Mouse (Mus musculus): ENCODE measurements around the gene Emg1. TPM values are rescaled to one million over a fixed set of nuclear protein-coding genes. Genes with fewer than 3 reads are reported as not detected.
"Not testable (repeated sequence)": the region's sequence is repeated elsewhere in the genome, so short reads cannot be mapped to it uniquely, and the experiment has no call there.

Gene Emg1
- total and polyA plus RNA-seq, 3 experiments: 51.8 to 78.8 (median 71.4) TPM

DNA sequence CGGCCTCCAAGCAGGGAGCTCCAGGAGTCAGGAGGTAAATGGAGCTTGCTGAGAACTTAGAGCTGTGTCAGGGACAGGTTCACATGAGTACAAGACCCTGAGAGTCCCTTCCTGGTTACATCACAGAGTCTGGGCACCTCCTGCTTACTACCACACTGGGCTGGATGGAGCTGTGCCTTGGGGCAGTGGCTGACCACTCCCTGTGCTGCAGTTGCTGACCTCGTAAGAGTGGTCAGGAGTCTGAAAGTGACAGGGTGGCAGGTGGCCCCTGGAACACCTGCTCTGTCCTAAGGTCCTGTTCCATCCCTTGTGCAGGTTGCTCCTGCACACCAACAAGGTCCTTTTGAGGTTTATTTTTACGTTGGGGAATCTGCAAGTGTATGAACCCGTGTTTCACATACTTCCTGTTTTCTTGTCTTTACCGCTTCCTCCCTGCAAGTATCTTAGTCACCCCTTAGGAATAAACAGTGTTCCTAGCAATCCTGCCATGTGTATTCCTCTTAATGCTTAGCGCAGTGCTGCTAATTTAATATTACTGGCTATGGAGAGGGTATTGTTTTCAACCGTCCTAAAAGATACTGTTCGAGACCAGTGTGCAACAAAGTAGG is 23.7 kb downstream of the Emg1 start:
- DNase-seq: no peak
- no peak for TF ChIP-seq CTCF (IDR thresholded peaks at IDR 0.05)
- no peak for TF ChIP-seq POLR2A (IDR thresholded peaks at IDR 0.05; ENCODE audit: insufficient read depth, low read depth, low read length)
- TF ChIP-seq EP300 (IDR thresholded peaks at IDR 0.05; ENCODE audit: insufficient read depth, low read depth, low read length): no peak
- peaks cover 7% of the 10 kb centered on the region for H3K4me1 ChIP-seq (ENCODE audit: control insufficient read depth, insufficient read depth, low read length)
- 64% methylated on average over 8 of the region's 8 CpGs for WGBS
- intact Hi-C loops (cut with DNase I): no loop called here
- H3K4me3 ChIP-seq: no peak overlapping the region
- H3K27ac ChIP-seq: no peak overlapping the region
- H3K27me3 ChIP-seq (ENCODE audit: control insufficient read depth, insufficient read depth, low read length): no peaks in the 10 kb centered on the region
- no peaks in the 10 kb centered on the region; the same call in 1 of the 2 replicates for H3K36me3 ChIP-seq (ENCODE audit: control insufficient read depth, insufficient read depth, low read length)
- H3K9ac ChIP-seq (ENCODE audit: low read depth, low read length): 0 out of 2 replicates have a peak overlapping the region, but pooled peaks have one; percentile 21
- no peaks in the 10 kb centered on the region; the same call in 1 of the 2 replicates for H3K79me2 ChIP-seq (replicated peaks; ENCODE audit: control insufficient read depth, insufficient read depth, low read length)

DNA sequence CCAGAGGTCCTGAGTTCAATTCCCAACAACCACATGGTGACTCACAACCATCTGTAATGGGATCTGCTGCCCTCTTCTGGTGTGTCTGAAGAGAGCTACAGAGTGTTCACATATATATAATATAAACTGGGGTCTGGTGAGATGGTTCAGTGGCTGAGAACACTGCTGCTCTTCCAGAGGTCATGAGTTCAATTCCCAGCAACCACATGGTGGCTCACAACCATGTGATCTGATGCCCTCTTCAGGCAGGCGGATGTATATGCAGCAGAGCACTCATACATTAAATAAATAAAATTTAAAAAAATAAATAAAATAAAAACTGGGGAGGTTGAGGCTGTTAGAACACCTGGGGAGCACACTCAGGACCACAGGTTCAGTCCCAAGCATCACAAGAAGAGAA is 25.3 kb downstream of the Emg1 start:
- WGBS: 88% methylated on average over 1 of the region's 1 CpGs
- H3K4me1 ChIP-seq (ENCODE audit: control insufficient read depth, insufficient read depth, low read length); H3K9ac ChIP-seq (ENCODE audit: low read depth, low read length); H3K36me3 ChIP-seq (ENCODE audit: control insufficient read depth, insufficient read depth, low read length); H3K27ac ChIP-seq; H3K4me3 ChIP-seq; intact Hi-C loops (cut with DNase I); DNase-seq; H3K79me2 ChIP-seq (replicated peaks; ENCODE audit: control insufficient read depth, insufficient read depth, low read length); H3K27me3 ChIP-seq (ENCODE audit: control insufficient read depth, insufficient read depth, low read length): not testable (repeated sequence)
- peak; percentile 45 for TF ChIP-seq CTCF (IDR thresholded peaks at IDR 0.05)

DNA sequence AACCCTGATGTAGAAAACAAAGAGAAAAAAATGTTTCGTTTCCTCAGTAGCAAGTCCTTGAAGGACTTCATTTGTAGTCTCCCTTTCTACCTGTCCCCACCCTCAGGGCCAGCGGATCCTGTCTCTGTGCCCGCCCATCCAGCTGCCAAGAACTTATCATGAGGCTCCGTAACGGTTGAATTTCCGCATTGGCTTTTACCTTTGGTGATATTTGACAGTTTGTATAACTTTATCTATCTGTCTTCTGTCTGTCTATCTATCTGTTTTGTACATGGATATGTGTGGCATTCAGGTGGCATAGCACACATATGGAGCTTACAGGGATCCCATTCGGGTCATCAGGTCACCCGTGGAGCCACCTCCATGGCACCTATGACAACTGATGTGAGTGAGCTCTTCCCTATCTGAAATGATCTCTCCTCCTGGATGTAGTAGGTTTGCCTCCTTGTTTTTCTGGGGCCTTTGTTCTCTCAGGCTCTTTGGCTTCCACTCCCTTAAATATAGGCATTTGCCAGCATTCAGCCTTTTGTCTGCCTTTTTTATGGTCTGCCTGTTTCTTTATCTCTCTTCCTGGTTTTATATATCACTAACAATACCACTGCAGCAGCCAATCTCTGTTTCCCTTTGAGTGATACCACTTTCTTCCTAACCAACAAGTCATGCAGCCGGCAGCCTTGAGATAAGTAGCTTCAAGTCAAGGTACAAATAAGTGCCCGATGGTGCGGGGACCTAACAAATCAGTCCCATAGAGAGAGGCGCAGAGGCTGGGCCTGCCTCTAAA is 26.2 kb downstream of the Emg1 start:
- Histone ChIP-seq H3K9ac (ENCODE audit: low read depth, low read length) (no peak overlapping the region), H3K79me2 (replicated peaks; ENCODE audit: control insufficient read depth, insufficient read depth, low read length) (no peaks in the 10 kb centered on the region; the same call in 1 of the 2 replicates), H3K27me3 (ENCODE audit: control insufficient read depth, insufficient read depth, low read length) (no peaks in the 10 kb centered on the region), H3K4me3 (no peak overlapping the region), H3K36me3 (ENCODE audit: control insufficient read depth, insufficient read depth, low read length) (no peaks in the 10 kb centered on the region; the same call in 1 of the 2 replicates), H3K27ac (no peak overlapping the region), H3K4me1 (ENCODE audit: control insufficient read depth, insufficient read depth, low read length) (peaks cover 6% of the 10 kb centered on the region)
- TF ChIP-seq POLR2A (IDR thresholded peaks at IDR 0.05; ENCODE audit: insufficient read depth, low read depth, low read length) (no peak), CTCF (IDR thresholded peaks at IDR 0.05) (no peak), EP300 (IDR thresholded peaks at IDR 0.05; ENCODE audit: insufficient read depth, low read depth, low read length) (no peak)
- DNase-seq: no peak
- intact Hi-C loops (cut with DNase I): no loop called here
- WGBS: 71% methylated on average over 12 of the region's 12 CpGs

DNA sequence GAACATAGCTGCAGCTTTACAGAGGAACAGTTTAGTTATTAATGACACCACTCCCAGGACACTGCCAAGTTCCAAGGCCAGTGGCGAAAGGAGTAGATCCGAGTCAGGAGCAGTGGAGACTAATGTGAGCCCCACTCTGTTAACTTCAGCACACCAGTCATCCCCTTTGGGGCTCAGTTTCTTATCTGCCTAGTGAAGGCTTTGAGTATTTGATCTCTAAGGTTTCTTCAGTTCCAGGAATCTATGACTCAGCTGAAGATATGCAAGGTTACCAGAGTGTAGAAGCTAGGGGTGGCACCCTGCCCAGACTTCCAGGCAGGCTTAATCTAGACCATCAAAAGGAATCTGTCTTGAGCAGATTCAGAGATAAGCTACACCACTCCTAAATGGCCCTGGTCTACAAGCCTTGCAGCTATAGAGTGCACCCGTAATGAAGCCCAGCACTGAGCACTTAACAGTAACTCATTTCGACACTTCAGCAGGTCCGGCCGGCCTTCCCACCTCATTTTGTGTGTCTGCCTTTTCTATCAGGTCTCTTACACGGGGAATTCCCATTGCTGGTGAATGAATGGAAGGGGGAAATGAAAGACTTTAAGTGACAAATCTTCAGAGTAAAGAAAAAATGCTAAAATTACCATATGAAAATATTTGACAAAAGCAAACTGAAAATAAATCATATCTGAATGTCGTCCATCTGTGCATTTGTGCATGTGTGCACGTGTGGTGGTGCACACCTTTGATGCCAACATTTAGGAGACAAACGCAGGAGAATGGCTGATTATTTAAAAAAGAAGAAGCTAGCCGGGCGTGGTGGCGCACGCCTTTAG is 28.2 kb downstream of the Emg1 start:
- no peak overlapping the region for H3K9ac ChIP-seq (ENCODE audit: low read depth, low read length)
- whole genome bisulfite sequencing: 68% methylated on average over 14 of the region's 14 CpGs
- DNase-seq: peak in 1 of 2 experiments; percentile 43
- H3K4me3 ChIP-seq: no peak overlapping the region
- peaks cover 6% of the 10 kb centered on the region for H3K4me1 ChIP-seq (ENCODE audit: control insufficient read depth, insufficient read depth, low read length)
- H3K27ac ChIP-seq: no peak overlapping the region
- intact Hi-C loops (cut with DNase I): no loop called here
- no peaks in the 10 kb centered on the region for H3K27me3 ChIP-seq (ENCODE audit: control insufficient read depth, insufficient read depth, low read length)
- no peaks in the 10 kb centered on the region; the same call in 1 of the 2 replicates for H3K79me2 ChIP-seq (replicated peaks; ENCODE audit: control insufficient read depth, insufficient read depth, low read length)
- H3K36me3 ChIP-seq (ENCODE audit: control insufficient read depth, insufficient read depth, low read length): no peaks in the 10 kb centered on the region; the same call in 1 of the 2 replicates
- TF ChIP-seq CTCF (IDR thresholded peaks at IDR 0.05) (no peak), POLR2A (IDR thresholded peaks at IDR 0.05; ENCODE audit: insufficient read depth, low read depth, low read length) (no peak), EP300 (IDR thresholded peaks at IDR 0.05; ENCODE audit: insufficient read depth, low read depth, low read length) (no peak)

DNA sequence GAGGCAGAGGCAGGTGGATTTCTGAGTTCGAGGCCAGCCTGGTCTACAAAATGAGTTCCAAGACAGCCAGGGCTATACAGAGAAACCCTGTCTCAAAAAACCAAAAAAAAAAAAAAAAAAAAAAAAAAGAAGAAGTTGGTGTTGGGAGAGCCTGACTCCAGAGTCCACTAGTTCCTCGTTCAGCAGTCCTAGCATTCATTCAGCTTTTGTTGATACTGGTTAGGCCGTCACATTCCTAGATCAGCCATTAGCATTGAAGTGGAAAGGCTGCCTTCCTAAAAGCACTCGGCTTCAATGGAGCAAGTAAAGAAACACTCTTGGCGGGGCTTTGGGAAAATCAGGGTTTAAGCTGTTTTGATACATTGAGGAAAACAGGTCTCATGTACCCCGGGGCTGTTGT is 29.7 kb downstream of the Emg1 start:
- DNase-seq; H3K4me1 ChIP-seq (ENCODE audit: control insufficient read depth, insufficient read depth, low read length); H3K27me3 ChIP-seq (ENCODE audit: control insufficient read depth, insufficient read depth, low read length); intact Hi-C loops (cut with DNase I); H3K36me3 ChIP-seq (ENCODE audit: control insufficient read depth, insufficient read depth, low read length); H3K4me3 ChIP-seq; H3K9ac ChIP-seq (ENCODE audit: low read depth, low read length); H3K79me2 ChIP-seq (replicated peaks; ENCODE audit: control insufficient read depth, insufficient read depth, low read length); H3K27ac ChIP-seq: not testable (repeated sequence)
- 85% methylated on average over 6 of the region's 6 CpGs for WGBS

Data from heart, adult 2 months (tissue).